Mouse (Mus musculus) hindbrain, embryonic 11.5 days (tissue): ENCODE results near the gene Mdm4. TPM values are rescaled to one million over a fixed set of nuclear protein-coding genes. Genes with fewer than 3 reads are reported as not detected.
A peak's percentile ranks its signal among the peaks of the same experiment; 100 is the strongest.

Experiments used
- ATAC-seq: fragments of 200-750 bp; cut with Nextera tagmentation; 2 replicates; pipeline ENCODE4 v1.8.0; 2017; ENCODE audit warnings: mild to moderate bottlenecking, moderate TSS enrichment, moderate library complexity; ENCODE audit not compliant: low FRiP score
- DNase-seq: peaks from one replicate; pipeline ENCODE4 v3.0.0-alpha.2; 2015; ENCODE audit warnings: low spot score
- H3K27ac ChIP-seq: fragments of 300-500 bp; sonication (generic); 2 replicates; pipeline ENCODE4 v1.5.1; 2014; ENCODE audit warnings: mild to moderate bottlenecking, low read depth, low read length
- H3K27me3 ChIP-seq: fragments of 300-500 bp; sonication (generic); 2 replicates; pipeline ENCODE4 v1.6.1; 2014; ENCODE audit warnings: mild to moderate bottlenecking, low read length, moderate library complexity, mixed read lengths; ENCODE audit not compliant: control insufficient read depth, insufficient read depth
- H3K36me3 ChIP-seq: fragments of 300-500 bp; sonication (generic); 2 replicates; pipeline ENCODE4 v1.6.1; 2014; ENCODE audit warnings: mild to moderate bottlenecking, low read length, moderate library complexity, mixed read lengths; ENCODE audit not compliant: control insufficient read depth, insufficient read depth
- H3K4me1 ChIP-seq: fragments of 300-500 bp; sonication (generic); replicated peaks from 2 replicates; pipeline ENCODE4 v1.6.1; 2014; ENCODE audit warnings: low read length, mixed read lengths; ENCODE audit not compliant: control insufficient read depth, insufficient read depth
- H3K4me2 ChIP-seq: fragments of 300-500 bp; sonication (generic); replicated peaks from 2 replicates; pipeline ENCODE4 v1.6.1; 2014; ENCODE audit warnings: mild to moderate bottlenecking, low read depth, low read length
- H3K4me3 ChIP-seq: fragments of 300-500 bp; sonication (generic); 2 replicates; pipeline ENCODE4 v1.5.1; 2014; ENCODE audit warnings: low read depth, low read length
- H3K9ac ChIP-seq: fragments of 300-500 bp; sonication (generic); 2 replicates; pipeline ENCODE4 v1.6.1; 2014; ENCODE audit warnings: low read depth, low read length
- H3K9me3 ChIP-seq: fragments of 300-500 bp; sonication (generic); 2 replicates; pipeline ENCODE4 v1.6.1; 2016; ENCODE audit warnings: low read length; ENCODE audit not compliant: control insufficient read depth
- WGBS: fragments of 180-500 bp; shearing (Covaris S2); extraction: QIAGEN DNeasy Blood & Tissue Kit; methylation state at CpG from one replicate; pipeline ENCODE4 v1.1.7; 2014; 5-methylcytosine and 5-hydroxymethylcytosine counted together
- polyA plus RNA-seq: library from polyadenylated mRNA; unstranded; fragments of >200 nt; fragmentation: Nextera tagmentation; extraction: Ambion mirVana; gene quantifications from 2 replicates; pipeline ENCODE4 v1.2.1, GENCODE M21; 2014

The Mdm4 gene
- polyA plus RNA-seq, 1 experiment from 2014 or later, result 61.7 TPM

DNA sequence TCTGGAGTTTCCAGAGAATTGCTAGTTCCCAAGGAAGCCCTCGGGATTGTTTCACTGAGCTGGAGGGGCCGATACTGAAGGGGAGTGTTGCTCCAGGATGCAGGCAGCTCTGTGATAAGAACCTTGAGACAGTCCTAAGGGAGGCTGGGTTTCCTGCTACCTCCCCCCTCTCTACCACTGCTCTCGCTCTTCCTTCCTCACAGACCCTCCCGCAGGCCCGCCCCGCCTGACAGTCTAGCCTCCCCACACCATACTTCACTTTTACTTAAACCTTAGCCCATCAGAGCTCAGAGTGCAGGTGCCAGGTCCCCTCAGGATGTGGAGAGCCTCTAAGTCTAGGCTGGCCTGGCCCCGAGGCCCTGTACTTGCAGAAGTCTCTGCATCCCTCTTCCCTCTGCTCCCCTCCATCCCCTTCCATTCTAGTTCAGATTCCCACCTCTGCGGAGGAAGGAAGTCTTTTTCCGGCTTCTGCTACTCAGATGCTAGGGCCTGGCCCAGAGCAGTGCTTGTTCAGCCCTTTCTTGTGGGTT is 43.0 kb upstream of the Mdm4 start:
- H3K27me3 ChIP-seq, result no peaks in the 10 kb centered on the region
- H3K4me3 ChIP-seq, result no peak overlapping the region
- no peaks in the 10 kb centered on the region for H3K9me3 ChIP-seq
- WGBS, result 62% methylated on average over 9 of the region's 9 CpGs
- DNase-seq, result no peak
- H3K9ac ChIP-seq, result no peak overlapping the region
- H3K36me3 ChIP-seq, result peaks cover 9% of the 10 kb centered on the region
- no peak overlapping the region for H3K27ac ChIP-seq
- ATAC-seq, result no peak
- no peaks in the 10 kb centered on the region; the same call in 1 of the 2 replicates for H3K4me1 ChIP-seq
- no peak overlapping the region for H3K4me2 ChIP-seq

- Histone ChIP-seq H3K27ac (no peak overlapping the region), H3K4me3 (no peak overlapping the region)
Measured at GRCm38 (mm10) chr1:133071666-133072381, 41.5 kb upstream of the Mdm4 start.

GRCm38 (mm10) chr1:133070157-133070556 is 39.8 kb upstream of the Mdm4 start:
- H3K27ac ChIP-seq, result no peak overlapping the region

More at GRCm38 (mm10) chr1:133071666-133072381, 41.5 kb upstream of the Mdm4 start:
- DNase-seq (no peak), ATAC-seq (no peak)
- H3K4me2 ChIP-seq, result no peak overlapping the region
- peaks cover 9% of the 10 kb centered on the region for H3K36me3 ChIP-seq
- no peaks in the 10 kb centered on the region for H3K9me3 ChIP-seq
- no peak overlapping the region for H3K9ac ChIP-seq
- H3K4me1 ChIP-seq, result no peaks in the 10 kb centered on the region; the same call in 1 of the 2 replicates
- WGBS, result 70% methylated on average over 16 of the region's 16 CpGs
- no peaks in the 10 kb centered on the region for H3K27me3 ChIP-seq

DNA sequence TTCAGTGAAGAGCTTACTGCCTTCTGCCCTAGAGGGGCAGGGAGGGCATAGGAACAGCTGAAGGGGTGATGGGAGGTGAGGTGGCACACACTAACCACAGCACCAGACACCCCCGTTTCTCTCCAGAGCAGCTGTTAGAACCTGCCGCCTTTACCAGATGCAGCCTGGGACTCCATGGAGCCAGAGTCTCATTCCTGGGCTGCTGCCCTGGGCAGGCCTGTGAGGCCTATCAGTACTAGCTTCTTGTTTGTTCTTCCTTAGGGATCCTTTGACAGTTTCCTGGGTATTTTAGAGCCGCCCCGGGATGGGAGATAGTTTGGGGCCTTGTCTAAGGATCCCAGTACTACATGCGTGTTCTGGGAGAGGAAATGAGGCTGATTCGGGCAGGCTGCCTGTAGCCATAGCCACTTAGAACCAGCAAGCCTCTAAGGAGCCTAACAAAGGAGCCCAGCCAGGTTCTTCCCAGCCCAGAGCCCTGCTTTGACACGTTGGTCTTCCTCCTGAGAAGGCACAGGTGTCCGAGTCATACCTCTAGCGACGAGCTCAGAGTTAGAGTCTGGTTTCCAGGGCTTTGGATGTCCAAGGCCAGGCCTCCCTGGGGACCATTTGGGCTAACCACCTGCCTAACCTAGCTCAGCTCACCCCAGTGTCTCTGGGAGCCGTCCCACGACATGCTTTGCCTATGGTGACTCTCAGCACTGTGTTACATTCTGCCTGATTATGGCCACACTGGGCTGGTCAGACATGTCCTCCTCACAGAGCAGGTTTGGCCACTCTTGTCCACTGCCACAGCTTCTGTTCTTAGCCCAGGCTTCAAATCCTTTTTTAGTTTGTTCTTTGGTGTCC is 39.1 kb upstream of the Mdm4 start:
- WGBS, result 85% methylated on average over 12 of the region's 12 CpGs
- H3K4me3 ChIP-seq, result no peak overlapping the region

More at GRCm38 (mm10) chr1:133070157-133070556, 39.8 kb upstream of the Mdm4 start:
- Histone ChIP-seq H3K27me3 (no peaks in the 10 kb centered on the region), H3K4me3 (no peak overlapping the region), H3K36me3 (peaks cover 9% of the 10 kb centered on the region), H3K9ac (no peak overlapping the region), H3K4me2 (no peak overlapping the region), H3K4me1 (no peaks in the 10 kb centered on the region), H3K9me3 (no peaks in the 10 kb centered on the region)
- DNase-seq (peak; percentile 31), ATAC-seq (no peak)
- 69% methylated on average over 5 of the region's 5 CpGs for WGBS

GRCm38 (mm10) chr1:133068669-133069274 is 38.4 kb upstream of the Mdm4 start:
- Histone ChIP-seq H3K27me3 (no peaks in the 10 kb centered on the region), H3K36me3 (peaks cover 2% of the 10 kb centered on the region; the same call in 1 of the 2 replicates), H3K9ac (no peak overlapping the region), H3K9me3 (no peaks in the 10 kb centered on the region), H3K4me3 (no peak overlapping the region), H3K4me2 (no peak overlapping the region), H3K27ac (no peak overlapping the region), H3K4me1 (no peaks in the 10 kb centered on the region)
- no peak for DNase-seq
- WGBS, result 86% methylated on average over 13 of the region's 15 CpGs
- no peak for ATAC-seq

More for the DNA sequence above, 39.1 kb upstream of the Mdm4 start:
- DNase-seq (no peak), ATAC-seq (no peak)
- no peak overlapping the region for H3K27ac ChIP-seq
- H3K36me3 ChIP-seq, result peaks cover 5% of the 10 kb centered on the region
- H3K4me2 ChIP-seq, result no peak overlapping the region
- H3K9me3 ChIP-seq, result no peaks in the 10 kb centered on the region
- H3K27me3 ChIP-seq, result no peaks in the 10 kb centered on the region
- H3K4me1 ChIP-seq, result no peaks in the 10 kb centered on the region
- H3K9ac ChIP-seq, result 0 out of 2 replicates have a peak overlapping the region, but pooled peaks have one; percentile 27

DNA sequence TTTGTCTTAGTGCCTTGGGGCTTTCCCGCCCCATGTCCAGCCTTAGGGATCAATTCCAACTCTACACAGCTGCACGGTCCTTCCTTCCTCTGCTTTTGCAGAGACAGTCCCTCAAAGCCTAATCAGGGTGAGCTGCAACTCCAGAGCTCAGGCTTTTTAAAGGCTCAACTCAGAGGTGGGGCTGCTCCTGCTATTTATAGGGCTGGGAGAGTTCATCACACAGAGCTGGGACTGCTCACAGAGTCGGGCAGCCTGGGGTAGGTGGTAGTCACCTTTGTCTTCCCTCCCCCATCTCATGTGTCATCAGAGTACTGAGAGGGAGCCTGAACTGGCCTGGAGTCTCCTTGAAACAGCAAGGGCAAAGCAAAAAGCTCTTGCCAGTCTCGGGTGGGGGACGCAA is 37.9 kb upstream of the Mdm4 start:
- no peaks in the 10 kb centered on the region for H3K4me1 ChIP-seq
- H3K4me2 ChIP-seq, result no peak overlapping the region
- no peaks in the 10 kb centered on the region for H3K9me3 ChIP-seq
- no peak overlapping the region for H3K9ac ChIP-seq
- H3K4me3 ChIP-seq, result no peak overlapping the region
- DNase-seq (no peak), ATAC-seq (no peak)
- no peak overlapping the region for H3K27ac ChIP-seq
- 73% methylated on average over 5 of the region's 5 CpGs for WGBS
- peaks cover 2% of the 10 kb centered on the region; the same call in 1 of the 2 replicates for H3K36me3 ChIP-seq
- H3K27me3 ChIP-seq, result no peaks in the 10 kb centered on the region

GRCm38 (mm10) chr1:133063164-133063563 is 32.8 kb upstream of the Mdm4 start:
- DNase-seq (no peak), ATAC-seq (no peak)
- WGBS, result 94% methylated on average over 6 of the region's 6 CpGs
- no peaks in the 10 kb centered on the region for H3K36me3 ChIP-seq
- no peaks in the 10 kb centered on the region for H3K27me3 ChIP-seq
- no peaks in the 10 kb centered on the region for H3K4me1 ChIP-seq
- H3K27ac ChIP-seq, result no peak overlapping the region
- no peak overlapping the region for H3K4me2 ChIP-seq
- H3K9me3 ChIP-seq, result no peaks in the 10 kb centered on the region
- no peak overlapping the region for H3K4me3 ChIP-seq
- H3K9ac ChIP-seq, result no peak overlapping the region

- Histone ChIP-seq H3K36me3 (no peaks in the 10 kb centered on the region), H3K4me3 (no peak overlapping the region)
- no peak for DNase-seq
Measured at GRCm38 (mm10) chr1:133060681-133061080, 30.3 kb upstream of the Mdm4 start.

More at GRCm38 (mm10) chr1:133060681-133061080, 30.3 kb upstream of the Mdm4 start:
- no peaks in the 10 kb centered on the region; the same call in none of the 2 replicates for H3K4me1 ChIP-seq
- 69% methylated on average over 4 of the region's 4 CpGs for WGBS
- no peak overlapping the region for H3K9ac ChIP-seq
- no peaks in the 10 kb centered on the region for H3K27me3 ChIP-seq
- no peak overlapping the region for H3K27ac ChIP-seq
- no peaks in the 10 kb centered on the region for H3K9me3 ChIP-seq
- no peak overlapping the region for H3K4me2 ChIP-seq
- ATAC-seq, result no peak
